Mouse (Mus musculus) urinary bladder, postnatal 36 days (tissue): ENCODE results near the gene Tmem41a.
"Not testable (repeated sequence)": the region's sequence is repeated elsewhere in the genome, so short reads cannot be mapped to it uniquely, and the experiment has no call there.

Source experiments
- DNase-seq, 2 experiments: peaks; one replicate each; pipeline ENCODE4 v3.0.0; 2022; ENCODE audit warnings: low spot score in 2 of 2, mixed read lengths in 1 of 2

Tmem41a gene

GRCm38 (mm10) chr16:21946761-21947715 is at the start of gene Tmem41a:
TSS of gene Tmem41a (minus strand) at chr16:21947552.
- peak; percentile 89 for DNase-seq

DNA sequence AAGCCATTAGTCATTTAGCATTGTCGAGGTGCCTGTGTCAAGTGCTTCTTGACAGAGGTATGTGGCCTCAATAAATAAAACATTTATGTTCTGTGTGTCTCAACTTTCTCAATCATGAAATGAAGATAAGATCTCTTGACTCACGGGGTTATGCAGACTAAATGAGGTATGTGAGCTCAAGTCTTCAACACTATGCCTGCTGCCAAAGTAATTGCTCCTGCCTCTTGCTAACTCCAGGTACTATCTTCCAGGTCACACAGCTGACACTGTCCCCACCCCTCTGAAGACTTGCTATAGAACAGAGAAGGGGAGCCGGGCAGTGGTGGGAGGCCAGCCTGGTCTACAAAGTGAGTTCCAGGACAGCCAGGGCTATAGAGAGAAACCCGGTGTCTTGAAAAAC is 49.0 kb upstream of the Tmem41a start:
- no peak for DNase-seq

DNA sequence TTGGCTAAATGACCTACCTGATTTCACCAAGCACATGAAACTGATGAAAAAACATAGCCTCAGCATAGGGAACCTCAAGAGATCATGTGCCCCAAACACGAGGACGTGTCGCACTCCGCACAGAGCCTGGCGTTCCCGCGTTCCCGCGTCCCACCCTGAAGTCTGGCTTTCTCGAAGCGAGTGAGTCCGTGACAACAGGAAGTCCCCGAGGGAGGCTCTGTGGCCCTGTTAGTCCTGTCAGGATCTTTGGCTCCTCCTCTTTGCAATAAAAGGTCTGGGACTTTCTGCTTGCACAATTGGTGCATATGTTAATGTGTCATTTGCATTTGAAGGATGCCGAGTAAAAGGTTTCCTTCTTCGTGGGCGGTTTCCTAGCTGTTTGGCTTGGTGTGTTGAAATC is 48.0 kb upstream of the Tmem41a start, which contains the start of gene Liph:
Liph (minus strand) TSS at position 360 of the 400 bp plus-strand sequence.
- peak in 1 of 2 experiments; percentile 49 for DNase-seq

GRCm38 (mm10) chr16:21991774-21992173 is 44.4 kb upstream of the Tmem41a start:
- DNase-seq, result peak in 1 of 2 experiments; percentile 30

DNA sequence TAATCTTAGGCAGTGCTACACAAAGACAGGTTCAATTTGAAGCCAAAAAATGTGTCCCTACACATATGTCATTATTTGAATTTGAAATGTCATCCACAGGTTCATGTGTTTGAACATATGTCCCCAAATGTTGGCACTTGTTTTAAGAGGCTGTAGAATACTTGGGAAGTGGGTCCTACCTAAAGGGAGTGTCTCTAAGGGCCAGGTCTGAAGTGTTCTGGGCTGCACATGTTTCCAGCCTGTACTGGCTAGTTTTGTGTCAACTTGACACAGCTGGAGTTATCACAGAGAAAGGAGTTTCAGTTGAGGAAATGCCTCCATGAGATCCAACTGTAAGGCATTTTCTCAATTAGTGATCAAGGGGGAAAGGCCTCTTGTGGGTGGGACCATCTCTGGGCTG is 43.5 kb upstream of the Tmem41a start:
- not testable (repeated sequence) for DNase-seq

DNA sequence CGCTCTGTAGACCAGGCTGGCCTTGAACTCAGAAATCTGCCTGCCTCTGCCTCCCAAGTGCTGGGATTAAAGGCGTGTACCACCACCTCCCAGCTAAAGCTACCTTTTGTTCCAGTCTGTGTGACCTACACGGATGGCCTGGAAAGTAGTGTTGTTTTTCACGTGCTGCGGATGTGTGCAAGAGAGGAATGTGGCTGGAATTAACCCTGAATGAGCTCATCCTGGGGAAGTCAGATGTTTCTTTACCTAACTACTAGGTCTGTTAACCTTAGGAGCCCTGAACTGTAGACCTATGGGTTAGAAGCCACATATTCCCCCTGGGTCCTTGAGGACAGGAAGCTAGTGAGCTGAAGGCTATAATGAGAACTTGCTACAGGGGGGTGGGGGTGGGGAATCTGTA is 40.6 kb upstream of the Tmem41a start:
- DNase-seq, result no peak

DNA sequence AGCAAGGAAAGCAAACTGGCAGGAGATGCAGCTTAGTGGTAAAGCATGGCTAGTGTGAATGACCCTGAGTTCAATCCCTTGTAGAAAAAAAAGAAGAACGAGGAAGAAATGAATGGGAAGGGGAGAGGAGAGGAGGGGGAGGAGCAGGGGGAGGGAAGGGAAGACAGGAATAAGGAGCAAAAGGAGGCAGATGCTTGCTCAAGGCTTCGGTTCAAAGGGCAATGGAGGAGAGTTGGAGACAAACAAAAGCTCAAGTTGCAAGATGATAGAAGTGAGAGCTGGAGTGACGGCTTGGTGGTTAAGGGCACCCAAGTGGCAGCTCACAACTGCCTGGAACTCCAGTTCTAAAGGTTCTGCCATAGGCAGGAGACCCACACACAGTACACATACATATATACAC is 38.8 kb upstream of the Tmem41a start:
- no peak for DNase-seq

DNA sequence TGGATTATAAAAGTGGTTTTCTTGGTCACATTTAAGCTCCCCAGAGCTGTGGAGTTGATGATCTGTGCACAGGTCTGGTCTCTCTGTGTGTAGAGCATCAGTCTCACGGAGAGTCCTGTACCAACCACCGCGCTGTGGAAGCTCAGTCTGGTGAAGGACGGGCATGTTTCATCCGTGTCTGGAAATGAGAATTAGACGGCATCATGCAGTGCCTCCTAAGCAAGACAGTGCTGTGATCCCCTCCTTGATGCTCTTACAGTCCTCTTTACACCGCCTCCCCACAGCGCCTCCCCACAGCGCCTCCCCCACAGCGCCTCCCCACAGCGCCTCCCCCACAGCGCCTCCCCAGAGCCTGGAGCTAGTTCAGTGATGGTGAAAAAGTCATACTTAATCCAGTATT is 36.7 kb upstream of the Tmem41a start:
- no peak for DNase-seq

- DNase-seq, result no peak
These were observed 36.2 kb upstream of the Tmem41a start for GRCm38 (mm10) chr16:21983581-21983980.

GRCm38 (mm10) chr16:21983146-21983545 is 35.8 kb upstream of the Tmem41a start:
- DNase-seq, result no peak

DNA sequence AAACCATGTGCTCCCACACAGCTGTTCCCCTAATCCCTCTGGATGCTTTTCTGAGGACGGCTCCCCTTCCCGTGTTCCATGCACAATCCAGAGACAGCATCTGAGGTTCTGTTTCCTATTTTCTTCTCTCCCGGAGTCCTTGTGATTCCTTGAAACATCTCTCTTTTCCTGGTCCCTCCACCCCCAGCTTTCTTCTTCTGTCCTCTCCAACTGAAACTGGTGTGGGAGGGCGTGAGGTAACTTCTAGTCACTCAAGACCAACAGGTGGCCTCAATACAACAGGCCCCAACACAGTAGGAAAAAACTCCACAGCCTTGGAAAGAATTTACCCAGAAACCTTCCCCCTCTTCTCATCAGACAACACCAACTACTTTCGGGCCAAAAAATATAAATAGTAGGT is 30.0 kb upstream of the Tmem41a start:
- DNase-seq, result no peak

GRCm38 (mm10) chr16:21976203-21976602 is 28.9 kb upstream of the Tmem41a start:
- no peak for DNase-seq

GRCm38 (mm10) chr16:21971446-21971845 is 24.1 kb upstream of the Tmem41a start:
- DNase-seq, result no peak

GRCm38 (mm10) chr16:21970536-21970935 is 23.2 kb upstream of the Tmem41a start:
- no peak for DNase-seq

GRCm38 (mm10) chr16:21969874-21970273 is 22.5 kb upstream of the Tmem41a start:
- no peak for DNase-seq

DNA sequence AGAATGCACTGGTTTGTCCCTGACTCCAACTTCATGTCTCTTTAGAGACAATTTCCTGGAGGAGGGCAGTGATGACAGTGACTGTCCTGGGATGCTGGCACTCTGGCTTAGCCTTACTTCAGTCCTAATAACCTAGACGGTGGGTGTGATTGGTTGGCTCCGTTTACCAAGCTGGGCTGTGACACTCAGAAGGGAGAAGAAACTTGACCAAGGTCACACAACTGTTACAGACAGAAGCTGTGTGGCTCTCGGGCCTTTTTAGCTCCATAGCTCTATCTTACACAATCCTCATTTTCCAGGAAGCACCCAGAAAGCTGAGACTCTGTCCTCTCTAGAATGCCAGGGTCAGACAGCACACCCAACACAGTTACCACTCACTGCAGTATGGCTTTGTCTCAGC is 18.2 kb upstream of the Tmem41a start:
- DNase-seq, result no peak

DNA sequence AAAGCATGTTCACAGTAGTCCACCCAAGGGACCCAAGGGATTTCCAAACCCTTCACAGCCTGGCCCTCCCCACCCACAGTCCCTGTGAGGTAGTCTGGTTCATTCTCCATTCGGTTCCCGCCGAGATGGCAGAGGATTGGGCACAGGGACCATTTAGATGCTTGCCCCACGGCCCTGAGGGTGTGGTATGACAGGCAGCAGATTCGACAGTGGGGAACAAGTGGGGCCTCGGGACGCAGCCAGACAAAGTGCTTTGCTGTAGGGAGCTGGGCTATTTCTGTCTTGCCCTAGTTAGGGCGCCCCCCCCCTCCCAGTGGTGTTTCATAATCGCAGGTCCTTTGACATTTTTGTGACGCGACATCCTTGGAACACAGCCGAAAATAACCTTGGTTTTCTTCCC is 8.2 kb upstream of the Tmem41a start:
- DNase-seq, result no peak

GRCm38 (mm10) chr16:21928471-21928870 is 18.9 kb downstream of the Tmem41a start:
- no peak for DNase-seq

GRCm38 (mm10) chr16:21916681-21917080 is 30.7 kb downstream of the Tmem41a start:
- no peak for DNase-seq

DNA sequence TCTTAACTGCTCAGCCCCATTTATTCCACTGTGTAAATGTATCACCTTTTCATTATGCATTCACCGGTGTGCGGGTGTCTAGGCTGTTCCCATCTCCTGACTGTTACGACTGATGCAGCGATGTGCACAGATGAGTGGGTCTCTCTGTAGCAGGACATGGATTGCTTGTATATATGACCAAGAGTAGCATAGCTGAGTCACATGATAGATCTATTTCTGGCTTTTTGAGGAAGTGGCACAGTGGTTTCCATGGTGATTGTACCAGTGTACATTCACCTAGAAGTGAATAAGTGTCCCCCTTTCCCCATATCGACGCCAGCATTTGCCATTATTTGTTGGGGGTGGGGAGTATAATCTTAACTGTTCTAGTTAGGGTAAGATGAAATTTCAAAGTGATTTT is 34.0 kb downstream of the Tmem41a start:
- no peak for DNase-seq

DNA sequence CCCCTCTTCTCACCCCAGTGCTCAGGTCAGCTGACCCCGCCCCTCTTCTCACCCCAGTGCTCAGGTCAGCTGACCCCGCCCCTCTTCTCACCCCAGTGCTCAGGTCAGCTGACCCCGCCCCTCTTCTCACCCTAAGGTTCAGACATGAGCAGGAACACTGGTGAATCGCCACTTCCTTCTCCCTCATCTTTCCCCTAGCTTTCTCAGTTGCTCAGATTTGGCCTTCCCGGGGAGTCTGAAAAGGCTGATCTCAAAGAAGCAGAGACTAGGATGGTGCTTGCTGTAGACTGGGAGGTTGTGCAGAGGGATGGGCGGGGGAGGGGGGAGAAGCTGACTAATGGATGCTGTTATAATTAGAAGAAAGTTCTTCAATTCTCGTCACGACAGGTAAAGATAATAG is 38.4 kb downstream of the Tmem41a start:
- DNase-seq, result not testable (repeated sequence)

- DNase-seq, result no peak
These were observed 40.5 kb downstream of the Tmem41a start for GRCm38 (mm10) chr16:21906902-21907301.

GRCm38 (mm10) chr16:21905996-21906395 is 41.4 kb downstream of the Tmem41a start:
- no peak for DNase-seq
